Comparison of ENCODE assay signal across 8 mouse cellular contexts in the genomic region with DNA sequence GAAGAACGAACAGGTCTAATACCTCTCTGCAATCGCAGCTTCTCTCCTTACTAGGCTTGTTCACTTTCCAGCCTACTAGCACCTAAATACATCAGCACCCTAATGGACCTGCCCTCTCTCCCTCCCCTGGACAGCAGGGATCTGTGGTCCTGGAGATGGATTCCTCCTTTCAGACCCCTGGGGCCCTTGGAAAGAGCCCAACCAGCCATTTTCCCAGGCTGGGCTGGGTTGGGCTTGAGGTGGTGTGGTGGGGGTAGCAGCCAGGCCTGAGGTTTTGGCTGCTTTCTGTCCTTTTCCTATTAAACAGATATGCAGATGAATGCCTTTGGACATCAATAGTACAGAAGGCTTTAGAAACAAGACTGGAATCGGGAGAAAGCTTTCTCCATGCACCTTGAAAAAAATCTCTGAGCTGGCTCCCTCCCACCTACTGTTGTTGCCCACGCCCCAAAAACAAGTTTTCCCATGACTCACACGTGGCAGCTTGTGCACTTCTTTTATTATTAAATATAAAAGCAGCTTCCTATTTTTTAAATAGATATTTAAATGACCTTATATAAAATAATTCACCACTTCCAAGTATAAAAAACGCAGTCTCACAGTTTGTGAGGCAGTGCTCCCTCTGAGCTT. TPM values are rescaled to one million over a fixed set of nuclear protein-coding genes. Genes with fewer than 3 reads are reported as not detected.
A peak's percentile ranks its signal among the peaks of the same experiment; 100 is the strongest.
DNase-seq lines count a peak whose midpoint lies in the region; ATAC-seq and TF ChIP-seq lines count a peak whose summit lies in the region.

No protein-coding gene starts in this region.

- H3K9me3 ChIP-seq in lung, embryonic 16.5 days (ENCODE audit: control insufficient read depth, low read length), result no peaks in the 10 kb centered on the region
- H3K9me3 ChIP-seq in embryonic facial prominence, embryonic 11.5 days (replicated peaks; ENCODE audit: control insufficient read depth, low read length), result no peaks in the 10 kb centered on the region

- no peak for TF ChIP-seq CTCF in lung, adult 2 months (IDR thresholded peaks at IDR 0.05; ENCODE audit: insufficient read depth, low read length)

- peaks cover 35% of the 10 kb centered on the region for H3K4me1 ChIP-seq in lung, embryonic 16.5 days (replicated peaks; ENCODE audit: control insufficient read depth, insufficient read depth, low read length)
- H3K4me1 ChIP-seq in lung, adult 2 months (ENCODE audit: control insufficient read depth, insufficient read depth, low read length), result 0 out of 2 replicates have a peak, but pooled peaks cover 3% of the 10 kb centered on the region
- H3K4me1 ChIP-seq in embryonic facial prominence, embryonic 11.5 days (ENCODE audit: control insufficient read depth, insufficient read depth, low read length), result no peaks in the 10 kb centered on the region

- H3K4me3 ChIP-seq in lung, embryonic 16.5 days (ENCODE audit: low read length), result no peak overlapping the region
- no peak overlapping the region for H3K4me3 ChIP-seq in lung, adult 2 months (replicated peaks; ENCODE audit: extremely low read depth, low read depth, low read length)
- no peak overlapping the region for H3K4me3 ChIP-seq in embryonic facial prominence, embryonic 11.5 days (ENCODE audit: low read depth, low read length)

- no peak for DNase-seq in lung, adult 2 months
- DNase-seq in embryonic facial prominence, embryonic 11.5 days (ENCODE audit: low spot score), result peak; percentile 91
- DNase-seq in heart, adult 9 months (ENCODE audit: low spot score in 2 of 2), result peak; percentile 69 to 75
- DNase-seq in kidney, adult 9 months, result peak; percentile 64
- DNase-seq in right cerebral cortex, postnatal 4 days, result peak; percentile 61
- no peak for DNase-seq in urinary bladder, postnatal 10 days (ENCODE audit: low spot score)

- H3K4me2 ChIP-seq in lung, embryonic 16.5 days (ENCODE audit: low read depth, low read length), result no peak overlapping the region
- H3K4me2 ChIP-seq in embryonic facial prominence, embryonic 11.5 days (ENCODE audit: low read depth, low read length), result no peak overlapping the region

- no peaks in the 10 kb centered on the region for H3K27me3 ChIP-seq in lung, embryonic 16.5 days (ENCODE audit: control insufficient read depth, insufficient read depth, low read depth, low read length)
- H3K27me3 ChIP-seq in embryonic facial prominence, embryonic 11.5 days (ENCODE audit: control insufficient read depth, insufficient read depth, low read length), result no peaks in the 10 kb centered on the region

- peak; percentile 89 for ATAC-seq in lung, embryonic 16.5 days (ENCODE audit: low read depth)
- peak; percentile 80 for ATAC-seq in embryonic facial prominence, embryonic 11.5 days (replicated peaks; ENCODE audit: insufficient number of reproducible peaks, low FRiP score, low TSS enrichment, low read depth)
- peak; percentile 44 for ATAC-seq in megakaryocyte progenitor cell, adult 5-6 weeks (replicated peaks; ENCODE audit: poor library complexity)

- 9% methylated on average over 6 of the region's 6 CpGs for WGBS in lung, embryonic 16.5 days
- WGBS in lung, adult 2 months, result 47% methylated on average over 6 of the region's 6 CpGs
- WGBS in embryonic facial prominence, embryonic 11.5 days, result 11% methylated on average over 6 of the region's 6 CpGs

- H3K27ac ChIP-seq in lung, embryonic 16.5 days (ENCODE audit: low read length), result peak overlapping the region; percentile 68
- no peak overlapping the region; the same call in 1 of the 2 replicates for H3K27ac ChIP-seq in embryonic facial prominence, embryonic 11.5 days (replicated peaks; ENCODE audit: low read depth, low read length)

- TF ChIP-seq POLR2A in lung, adult 2 months (IDR thresholded peaks at IDR 0.05; ENCODE audit: borderline replicate concordance, extremely low read depth, low read depth, low read length), result no peak

- peaks cover 4% of the 10 kb centered on the region; the same call in 1 of the 2 replicates for H3K36me3 ChIP-seq in lung, embryonic 16.5 days (ENCODE audit: control insufficient read depth, insufficient read depth, low read length)
- no peaks in the 10 kb centered on the region for H3K36me3 ChIP-seq in embryonic facial prominence, embryonic 11.5 days (replicated peaks; ENCODE audit: control insufficient read depth, insufficient read depth, low read depth, low read length)

- H3K9ac ChIP-seq in lung, embryonic 16.5 days (ENCODE audit: low read length), result no peak overlapping the region
- H3K9ac ChIP-seq in embryonic facial prominence, embryonic 11.5 days (replicated peaks; ENCODE audit: low read length), result no peak overlapping the region

RNA-seq across cellular contexts. Expression of gene Csf1, which starts 19.6 kb away (rescaled TPM):
- 9.6 and 9.8 TPM in 2 replicates for polyA plus RNA-seq in lung, embryonic 16.5 days (2015; fragmentation: Nextera tagmentation; extraction: Ambion mirVana)
- 27.8 and 32.5 TPM in 2 replicates for polyA plus RNA-seq in lung, adult 2 months (2012; rRNA removed)
- 3.6 and 3.9 TPM in 2 replicates for polyA plus RNA-seq in embryonic facial prominence, embryonic 11.5 days (2014; fragmentation: Nextera tagmentation; extraction: Ambion mirVana)
- 2.2 and 4.8 TPM in 2 replicates for total RNA-seq in megakaryocyte progenitor cell, adult 5-6 weeks (2015)
- total RNA-seq in megakaryocyte progenitor cell, adult 5-6 weeks (2017), result 1.5 and 4.6 TPM in 2 replicates

RNA-seq across cellular contexts. Expression of gene Ahcyl1, which starts 44.3 kb away (rescaled TPM):
- polyA plus RNA-seq in lung, embryonic 16.5 days (2015; fragmentation: Nextera tagmentation; extraction: Ambion mirVana), result 71.2 and 76.3 TPM in 2 replicates
- 33.7 and 53.1 TPM in 2 replicates for polyA plus RNA-seq in lung, adult 2 months (2012; rRNA removed)
- polyA plus RNA-seq in embryonic facial prominence, embryonic 11.5 days (2014; fragmentation: Nextera tagmentation; extraction: Ambion mirVana), result 108 and 122 TPM in 2 replicates
- 82.8 and 84.9 TPM in 2 replicates for total RNA-seq in megakaryocyte progenitor cell, adult 5-6 weeks (2015)
- total RNA-seq in megakaryocyte progenitor cell, adult 5-6 weeks (2017), result 42.3 and 73.4 TPM in 2 replicates

Comparison
In these comparisons a context has a peak if more than half of its experiments do, and no peak if none do; other contexts are left out.
1. DNase-seq: peak in embryonic facial prominence, embryonic 11.5 days (single experiment), heart, adult 9 months (2 of 2), kidney, adult 9 months (single experiment) and right cerebral cortex, postnatal 4 days (single experiment); none in lung, adult 2 months (single experiment) and urinary bladder, postnatal 10 days (single experiment).
2. Peak in every context shown above with its lines, with median percentiles within 50 percentile points of each other: ATAC-seq.